Mouse (Mus musculus): ENCODE measurements around the gene Igtp.

- TF ChIP-seq POLR2A (IDR thresholded peaks at IDR 0.05; ENCODE audit: borderline replicate concordance, extremely low read depth, insufficient read depth, insufficient read length, poor library complexity, severe bottlenecking) (no peak), CTCF (IDR thresholded peaks at IDR 0.05; ENCODE audit: borderline replicate concordance, extremely low read depth, insufficient read depth, insufficient read length) (no peak)
Observed at GRCm38 (mm10) chr11:58211682-58212067, 12.3 kb downstream of the Igtp start.
